Mouse (Mus musculus) embryonic facial prominence, embryonic 11.5 days (tissue): ENCODE data around the gene Lmbrd2. TPM values are rescaled to one million over a fixed set of nuclear protein-coding genes. Genes with fewer than 3 reads are reported as not detected.

Experiments used
- polyA plus RNA-seq: library from polyadenylated mRNA; unstranded; fragments of >200 nt; fragmentation: Nextera tagmentation; extraction: Ambion mirVana; gene quantifications from 2 replicates; pipeline ENCODE4 v1.2.1, GENCODE M21; 2014

Gene Lmbrd2
- polyA plus RNA-seq, 1 experiment from 2014 or later, result 4.1 TPM

Other genes with a start within 250 kb of the Lmbrd2 start
- 0.10 TPM in 1 of 2 replicates, not detected in the other for gene Ranbp3l, start 172.6 kb upstream of the Lmbrd2 start, polyA plus RNA-seq
- gene Nadk2, start 69.3 kb upstream of the Lmbrd2 start, polyA plus RNA-seq, result 43.3 and 51.9 TPM in 2 replicates
- gene Skp2, start 14.9 kb downstream of the Lmbrd2 start, polyA plus RNA-seq, result 161 and 178 TPM in 2 replicates
- not detected in 2 replicates for gene Ugt3a1, start 136.3 kb downstream of the Lmbrd2 start, polyA plus RNA-seq
- not detected in 2 replicates for gene Ugt3a2, start 195.0 kb downstream of the Lmbrd2 start, polyA plus RNA-seq